Mouse (Mus musculus) cerebellum, adult 8-10 months (tissue): ENCODE results near the gene Anks1b.

Source experiments
- DNase-seq: peaks from one replicate; pipeline ENCODE4 v3.0.0; 2022

Anks1b gene

GRCm38 (mm10) chr10:90753106-90753505, 879.8 kb downstream of the Anks1b start:
- DNase-seq: peak; percentile 51

- no peak for DNase-seq
Observed at GRCm38 (mm10) chr10:90757773-90758172, 884.5 kb downstream of the Anks1b start.

- DNase-seq: no peak
Observed at GRCm38 (mm10) chr10:90759929-90760328, 886.6 kb downstream of the Anks1b start.

- DNase-seq: peak; percentile 80
Observed at GRCm38 (mm10) chr10:90766261-90766660, 893.0 kb downstream of the Anks1b start.

GRCm38 (mm10) chr10:90770403-90770955, 897.2 kb downstream of the Anks1b start:
- DNase-seq: no peak

- DNase-seq: no peak
Observed at GRCm38 (mm10) chr10:90771046-90771445, 897.7 kb downstream of the Anks1b start.

- DNase-seq: no peak
Observed at GRCm38 (mm10) chr10:90771471-90772226, 898.3 kb downstream of the Anks1b start.

GRCm38 (mm10) chr10:90779561-90780400, 906.5 kb downstream of the Anks1b start:
- no peak for DNase-seq

- DNase-seq: peak; percentile 23
Observed at GRCm38 (mm10) chr10:90784981-90785650, 911.8 kb downstream of the Anks1b start.

- peak; percentile 54 for DNase-seq
Observed at GRCm38 (mm10) chr10:90785680-90786079, 912.4 kb downstream of the Anks1b start.

- DNase-seq: no peak
Observed at GRCm38 (mm10) chr10:90803112-90803511, 929.8 kb downstream of the Anks1b start.

- DNase-seq: no peak
Observed at GRCm38 (mm10) chr10:90804602-90805095, 931.3 kb downstream of the Anks1b start.

GRCm38 (mm10) chr10:90808616-90809310, 935.5 kb downstream of the Anks1b start:
- no peak for DNase-seq

- peak; percentile 29 for DNase-seq
Observed at GRCm38 (mm10) chr10:90809911-90810590, 936.7 kb downstream of the Anks1b start.

GRCm38 (mm10) chr10:90811446-90811845, 938.1 kb downstream of the Anks1b start:
- DNase-seq: no peak

- DNase-seq: no peak
Observed at GRCm38 (mm10) chr10:90813326-90813725, 940.0 kb downstream of the Anks1b start.

- peak; percentile 70 for DNase-seq
Observed at GRCm38 (mm10) chr10:90814412-90814811, 941.1 kb downstream of the Anks1b start.

- DNase-seq: no peak
Observed at GRCm38 (mm10) chr10:90818246-90818937, 945.1 kb downstream of the Anks1b start.

GRCm38 (mm10) chr10:90823438-90823837, 950.1 kb downstream of the Anks1b start:
- no peak for DNase-seq

GRCm38 (mm10) chr10:90824692-90825091, 951.4 kb downstream of the Anks1b start:
- no peak for DNase-seq

- no peak for DNase-seq
Observed at GRCm38 (mm10) chr10:90826939-90827338, 953.6 kb downstream of the Anks1b start.
